Comparison of ENCODE assay signal across 8 mouse cellular contexts in genomic region chr9:110758605-110759004, GRCm38 (mm10). TPM values are rescaled to one million over a fixed set of nuclear protein-coding genes. Genes with fewer than 3 reads are reported as not detected.
DNase-seq lines count a peak whose midpoint lies in the region; ATAC-seq and TF ChIP-seq lines count a peak whose summit lies in the region.

No protein-coding gene starts in this region.

- no peak overlapping the region for H3K4me2 ChIP-seq in intestine, embryonic 15.5 days (replicated peaks)
- H3K4me2 ChIP-seq in intestine, postnatal 0 days (replicated peaks; ENCODE audit: low read depth): no peak overlapping the region
- H3K4me2 ChIP-seq in lung, postnatal 0 days (replicated peaks; ENCODE audit: low read depth, low read length): no peak overlapping the region
- no peak overlapping the region for H3K4me2 ChIP-seq in midbrain, embryonic 14.5 days (ENCODE audit: low read length)
- H3K4me2 ChIP-seq in midbrain, postnatal 0 days (ENCODE audit: low read depth, low read length, poor library complexity, severe bottlenecking): no peak overlapping the region

- H3K9me3 ChIP-seq in intestine, embryonic 15.5 days: no peaks in the 10 kb centered on the region
- H3K9me3 ChIP-seq in intestine, postnatal 0 days (ENCODE audit: control insufficient read depth): no peaks in the 10 kb centered on the region
- H3K9me3 ChIP-seq in lung, postnatal 0 days (ENCODE audit: low read length): no peaks in the 10 kb centered on the region
- H3K9me3 ChIP-seq in midbrain, embryonic 14.5 days (ENCODE audit: control insufficient read depth, low read length): no peaks in the 10 kb centered on the region
- H3K9me3 ChIP-seq in midbrain, postnatal 0 days (ENCODE audit: low read length): no peaks in the 10 kb centered on the region

- TF ChIP-seq CTCF in intestine, postnatal 0 days (IDR thresholded peaks at IDR 0.05; ENCODE audit: low read depth): no peak
- TF ChIP-seq CTCF in lung, postnatal 0 days (IDR thresholded peaks at IDR 0.05): no peak
- TF ChIP-seq CTCF in midbrain, postnatal 0 days (IDR thresholded peaks at IDR 0.05): no peak

- DNase-seq in frontal cortex, postnatal 25 days (ENCODE audit: low spot score in 2 of 2): peak; percentile 10 to 17
- peak; percentile 76 for DNase-seq in kidney, postnatal 14 days
- peak; percentile 17 for DNase-seq in lung, postnatal 0 days (ENCODE audit: low spot score)
- peak; percentile 25 to 85 for DNase-seq in urinary bladder, postnatal 36 days (ENCODE audit: low spot score in 2 of 2)
- no peak for DNase-seq in midbrain, embryonic 14.5 days
- DNase-seq in midbrain, postnatal 0 days (ENCODE audit: low spot score): no peak

- H3K27ac ChIP-seq in intestine, embryonic 15.5 days: no peak overlapping the region; the same call in 1 of the 2 replicates
- no peak overlapping the region for H3K27ac ChIP-seq in intestine, postnatal 0 days (ENCODE audit: low read depth, low read length)
- no peak overlapping the region for H3K27ac ChIP-seq in lung, postnatal 0 days (ENCODE audit: low read length)
- no peak overlapping the region for H3K27ac ChIP-seq in midbrain, embryonic 14.5 days (replicated peaks; ENCODE audit: low read depth, low read length)
- no peak overlapping the region for H3K27ac ChIP-seq in midbrain, postnatal 0 days (ENCODE audit: low read depth, low read length)

- no peak overlapping the region for H3K9ac ChIP-seq in intestine, embryonic 15.5 days
- no peak overlapping the region for H3K9ac ChIP-seq in intestine, postnatal 0 days (ENCODE audit: low read depth, low read length)
- H3K9ac ChIP-seq in lung, postnatal 0 days (replicated peaks; ENCODE audit: low read depth): no peak overlapping the region
- no peak overlapping the region for H3K9ac ChIP-seq in midbrain, embryonic 14.5 days (replicated peaks; ENCODE audit: low read length)
- H3K9ac ChIP-seq in midbrain, postnatal 0 days (replicated peaks; ENCODE audit: low read length, poor library complexity, severe bottlenecking): no peak overlapping the region

- TF ChIP-seq EP300 in lung, postnatal 0 days (IDR thresholded peaks at IDR 0.05): no peak

- 0 out of 2 replicates have a peak, but pooled peaks have one; percentile 21 for ATAC-seq in intestine, embryonic 15.5 days
- no peak for ATAC-seq in intestine, postnatal 0 days
- peak; percentile 48; the same call in 1 of the 2 replicates for ATAC-seq in lung, postnatal 0 days
- ATAC-seq in midbrain, embryonic 14.5 days (ENCODE audit: low FRiP score, low TSS enrichment): no peak
- no peak; the same call in 1 of the 2 replicates for ATAC-seq in midbrain, postnatal 0 days (ENCODE audit: low FRiP score)

- no peak overlapping the region for H3K4me3 ChIP-seq in intestine, embryonic 15.5 days (replicated peaks)
- no peak overlapping the region for H3K4me3 ChIP-seq in intestine, postnatal 0 days (ENCODE audit: low read depth, low read length)
- H3K4me3 ChIP-seq in lung, postnatal 0 days (ENCODE audit: low read depth, low read length): no peak overlapping the region
- H3K4me3 ChIP-seq in midbrain, embryonic 14.5 days (replicated peaks; ENCODE audit: low read depth, low read length): no peak overlapping the region
- no peak overlapping the region for H3K4me3 ChIP-seq in midbrain, postnatal 0 days (ENCODE audit: low read depth, low read length)

- H3K36me3 ChIP-seq in intestine, embryonic 15.5 days: no peaks in the 10 kb centered on the region
- no peaks in the 10 kb centered on the region for H3K36me3 ChIP-seq in intestine, postnatal 0 days (ENCODE audit: control insufficient read depth, insufficient read depth)
- no peaks in the 10 kb centered on the region for H3K36me3 ChIP-seq in lung, postnatal 0 days (ENCODE audit: insufficient read depth, low read length)
- H3K36me3 ChIP-seq in midbrain, embryonic 14.5 days (ENCODE audit: control insufficient read depth, insufficient read depth, low read length): no peaks in the 10 kb centered on the region
- no peaks in the 10 kb centered on the region for H3K36me3 ChIP-seq in midbrain, postnatal 0 days (ENCODE audit: insufficient read depth, low read length)

- no peaks in the 10 kb centered on the region for H3K27me3 ChIP-seq in intestine, embryonic 15.5 days (replicated peaks)
- no peaks in the 10 kb centered on the region; the same call in 1 of the 2 replicates for H3K27me3 ChIP-seq in intestine, postnatal 0 days (replicated peaks; ENCODE audit: control insufficient read depth, insufficient read depth, low read length)
- H3K27me3 ChIP-seq in lung, postnatal 0 days (replicated peaks; ENCODE audit: insufficient read depth, low read length): no peaks in the 10 kb centered on the region; the same call in 1 of the 2 replicates
- H3K27me3 ChIP-seq in midbrain, embryonic 14.5 days (ENCODE audit: control insufficient read depth, insufficient read depth, low read length): no peaks in the 10 kb centered on the region
- H3K27me3 ChIP-seq in midbrain, postnatal 0 days (ENCODE audit: insufficient read depth, low read length): no peaks in the 10 kb centered on the region

- peaks cover 7% of the 10 kb centered on the region; the same call in 1 of the 2 replicates for H3K4me1 ChIP-seq in intestine, embryonic 15.5 days (replicated peaks)
- H3K4me1 ChIP-seq in intestine, postnatal 0 days (replicated peaks; ENCODE audit: control insufficient read depth, insufficient read depth, low read length): no peaks in the 10 kb centered on the region
- no peaks in the 10 kb centered on the region for H3K4me1 ChIP-seq in lung, postnatal 0 days (ENCODE audit: insufficient read depth, low read depth, low read length)
- H3K4me1 ChIP-seq in midbrain, embryonic 14.5 days (ENCODE audit: control insufficient read depth, insufficient read depth, low read length): no peaks in the 10 kb centered on the region
- H3K4me1 ChIP-seq in midbrain, postnatal 0 days (ENCODE audit: insufficient read depth, low read length): no peaks in the 10 kb centered on the region

- 58% methylated on average over 8 of the region's 8 CpGs for WGBS in intestine, embryonic 15.5 days
- WGBS in intestine, postnatal 0 days: 70% methylated on average over 8 of the region's 8 CpGs
- WGBS in lung, postnatal 0 days: 46% methylated on average over 8 of the region's 8 CpGs
- WGBS in midbrain, embryonic 14.5 days: 73% methylated on average over 8 of the region's 8 CpGs
- WGBS in midbrain, postnatal 0 days: 75% methylated on average over 8 of the region's 8 CpGs

RNA-seq across cellular contexts. Expression of gene Pth1r, which starts 11.7 kb away (rescaled TPM):
- 21.6 and 23.6 TPM in 2 replicates for polyA plus RNA-seq in intestine, embryonic 15.5 days (2015; fragmentation: Nextera tagmentation; extraction: Ambion mirVana)
- 8.9 and 9.1 TPM in 2 replicates for polyA plus RNA-seq in intestine, postnatal 0 days (2015; fragmentation: Nextera tagmentation; extraction: Ambion mirVana)
- 19.4 and 24.4 TPM in 2 replicates for polyA plus RNA-seq in lung, postnatal 0 days (2015; fragmentation: Nextera tagmentation; extraction: Ambion mirVana)
- 5.8 and 9.3 TPM in 2 replicates for polyA plus RNA-seq in midbrain, embryonic 14.5 days (2014; fragmentation: Nextera tagmentation; extraction: Ambion mirVana)
- 14.6 and 20.8 TPM in 2 replicates for total RNA-seq in midbrain, postnatal 0 days (2014; rRNA removed)
- 7.9 and 8.3 TPM in 2 replicates for polyA plus RNA-seq in midbrain, postnatal 0 days (2015; fragmentation: Nextera tagmentation; extraction: Ambion mirVana)

RNA-seq across cellular contexts. Expression of gene Myl3, which starts 16.9 kb away (rescaled TPM):
- 0.53 and 0.58 TPM in 2 replicates for polyA plus RNA-seq in intestine, embryonic 15.5 days (2015; fragmentation: Nextera tagmentation; extraction: Ambion mirVana)
- 0.16 TPM in 1 of 2 replicates, not detected in the other for polyA plus RNA-seq in intestine, postnatal 0 days (2015; fragmentation: Nextera tagmentation; extraction: Ambion mirVana)
- 10.4 and 13.8 TPM in 2 replicates for polyA plus RNA-seq in lung, postnatal 0 days (2015; fragmentation: Nextera tagmentation; extraction: Ambion mirVana)
- 0.25 TPM in 1 of 2 replicates, not detected in the other for polyA plus RNA-seq in midbrain, embryonic 14.5 days (2014; fragmentation: Nextera tagmentation; extraction: Ambion mirVana)
- 0.66 TPM in 1 of 2 replicates, not detected in the other for total RNA-seq in midbrain, postnatal 0 days (2014; rRNA removed)
- 0.29 TPM in 1 of 2 replicates, not detected in the other for polyA plus RNA-seq in midbrain, postnatal 0 days (2015; fragmentation: Nextera tagmentation; extraction: Ambion mirVana)

RNA-seq across cellular contexts. Expression of gene Prss42, which starts 39.4 kb away (rescaled TPM):
- not detected in 2 replicates for polyA plus RNA-seq in intestine, embryonic 15.5 days (2015; fragmentation: Nextera tagmentation; extraction: Ambion mirVana)
- not detected in 2 replicates for polyA plus RNA-seq in intestine, postnatal 0 days (2015; fragmentation: Nextera tagmentation; extraction: Ambion mirVana)
- polyA plus RNA-seq in lung, postnatal 0 days (2015; fragmentation: Nextera tagmentation; extraction: Ambion mirVana): not detected in 2 replicates
- polyA plus RNA-seq in midbrain, embryonic 14.5 days (2014; fragmentation: Nextera tagmentation; extraction: Ambion mirVana): not detected in 2 replicates
- total RNA-seq in midbrain, postnatal 0 days (2014; rRNA removed): not detected in 2 replicates
- polyA plus RNA-seq in midbrain, postnatal 0 days (2015; fragmentation: Nextera tagmentation; extraction: Ambion mirVana): not detected in 2 replicates

RNA-seq across cellular contexts. Expression of gene Prss44, which starts 55.2 kb away (rescaled TPM):
- polyA plus RNA-seq in intestine, embryonic 15.5 days (2015; fragmentation: Nextera tagmentation; extraction: Ambion mirVana): not detected in 2 replicates
- polyA plus RNA-seq in intestine, postnatal 0 days (2015; fragmentation: Nextera tagmentation; extraction: Ambion mirVana): not detected in 2 replicates
- polyA plus RNA-seq in lung, postnatal 0 days (2015; fragmentation: Nextera tagmentation; extraction: Ambion mirVana): not detected in 2 replicates
- not detected in 2 replicates for polyA plus RNA-seq in midbrain, embryonic 14.5 days (2014; fragmentation: Nextera tagmentation; extraction: Ambion mirVana)
- total RNA-seq in midbrain, postnatal 0 days (2014; rRNA removed): not detected in 2 replicates
- polyA plus RNA-seq in midbrain, postnatal 0 days (2015; fragmentation: Nextera tagmentation; extraction: Ambion mirVana): not detected in 2 replicates

Comparison
In these comparisons a context has a peak if more than half of its experiments do, and no peak if none do; other contexts are left out.
1. ATAC-seq: peak in intestine, embryonic 15.5 days (single experiment) and lung, postnatal 0 days (single experiment); none in intestine, postnatal 0 days (single experiment), midbrain, embryonic 14.5 days (single experiment) and midbrain, postnatal 0 days (single experiment).
2. DNase-seq: peak in frontal cortex, postnatal 25 days (2 of 2), kidney, postnatal 14 days (single experiment), lung, postnatal 0 days (single experiment) and urinary bladder, postnatal 36 days (2 of 2); none in midbrain, embryonic 14.5 days (single experiment) and midbrain, postnatal 0 days (single experiment).